Mouse (Mus musculus) ES-Bruce4 (cell line): ENCODE data around the gene Gm49325. TPM values are rescaled to one million over a fixed set of nuclear protein-coding genes. Genes with fewer than 3 reads are reported as not detected.
A peak's percentile ranks its signal among the peaks of the same experiment; 100 is the strongest.

Experiments
- H3K27ac ChIP-seq: 2 replicates; pipeline ENCODE4 v1.5.1; 2012; ENCODE audit warnings: low read length, inconsistent platforms; ENCODE audit not compliant: insufficient read depth
- H3K27me3 ChIP-seq: 2 replicates; pipeline ENCODE4 v1.6.1; 2012; ENCODE audit warnings: mild to moderate bottlenecking, low read length, inconsistent platforms; ENCODE audit not compliant: control insufficient read depth, poor library complexity, insufficient read depth, severe bottlenecking
- H3K36me3 ChIP-seq: 2 replicates; pipeline ENCODE4 v1.6.1; 2012; ENCODE audit warnings: inconsistent platforms, mild to moderate bottlenecking, low read length, moderate library complexity; ENCODE audit not compliant: control insufficient read depth, poor library complexity, insufficient read depth, severe bottlenecking
- H3K4me1 ChIP-seq: one replicate; pipeline ENCODE4 v1.8.1; 2011; ENCODE audit warnings: low read length; ENCODE audit not compliant: control insufficient read depth, insufficient read depth
- H3K4me3 ChIP-seq: 2 replicates; pipeline ENCODE4 v1.5.1; 2011; ENCODE audit warnings: low read depth, mild to moderate bottlenecking, low read length
- H3K9ac ChIP-seq: 2 replicates; pipeline ENCODE4 v1.6.1; 2012; ENCODE audit warnings: low read depth, mild to moderate bottlenecking, inconsistent platforms; ENCODE audit not compliant: poor library complexity, severe bottlenecking
- H3K9me3 ChIP-seq: replicated peaks from 2 replicates; pipeline ENCODE4 v1.6.1; 2012; ENCODE audit warnings: mild to moderate bottlenecking, low read length, inconsistent platforms; ENCODE audit not compliant: control insufficient read depth, poor library complexity, insufficient read depth, severe bottlenecking
- CTCF ChIP-seq: IDR thresholded peaks from one replicate; pipeline ENCODE4 v1.8.1; 2011; ENCODE audit warnings: low read depth, low read length
- EP300 ChIP-seq: IDR thresholded peaks from 2 replicates; pipeline ENCODE4 v1.6.1; 2011; ENCODE audit warnings: low read depth, low read length; ENCODE audit not compliant: insufficient read depth
- POLR2A ChIP-seq: IDR thresholded peaks from one replicate; pipeline ENCODE4 v1.8.1; 2011; ENCODE audit warnings: low read length; ENCODE audit not compliant: insufficient read depth
- polyA plus RNA-seq: library from polyadenylated mRNA; stranded (reverse); fragments of >200 nt; gene quantifications from 2 replicates; pipeline ENCODE4 v1.2.4, GENCODE M21; 2011; ENCODE audit warnings: low read depth; ENCODE audit not compliant: missing spikeins, insufficient read depth, insufficient read length

Gene Gm49325
- polyA plus RNA-seq, 1 experiment, result 50.7 TPM

DNA sequence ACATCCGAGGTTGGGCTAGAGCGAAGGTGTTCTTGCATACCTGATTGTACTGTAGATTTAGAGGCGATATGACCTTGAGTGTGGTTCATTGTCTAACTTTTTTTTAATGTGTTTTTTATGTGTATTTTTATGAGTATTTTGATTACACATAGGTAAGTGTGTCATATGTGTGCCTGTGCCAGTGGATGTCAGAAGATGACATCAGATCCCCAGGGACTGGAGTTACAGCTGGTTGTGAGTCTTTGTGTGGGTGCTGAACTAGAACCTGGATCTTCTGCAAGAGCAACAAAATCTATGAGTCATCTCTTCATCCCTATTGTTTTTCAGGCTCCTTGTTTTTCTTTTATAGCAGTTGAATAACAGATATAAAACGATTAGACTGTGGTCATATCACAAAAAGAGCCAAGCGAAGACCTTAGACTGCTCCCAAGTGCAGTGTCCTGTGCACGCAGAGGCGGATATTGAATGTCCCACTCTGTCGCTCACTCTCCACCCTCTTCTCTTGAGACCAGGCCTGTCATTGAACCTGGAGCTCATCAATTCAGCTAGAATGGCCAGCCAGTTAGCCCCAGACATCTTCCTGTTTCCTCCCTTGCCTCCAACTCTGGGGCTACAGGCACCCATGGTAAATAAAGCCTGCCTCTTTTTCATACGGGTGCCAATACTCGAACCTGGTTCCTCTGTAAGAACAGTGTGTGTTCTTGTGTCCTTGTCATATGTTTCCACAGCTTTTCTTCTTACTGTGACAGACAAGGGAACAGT is 17.8 kb downstream of the Gm49325 start:
- Histone ChIP-seq H3K9me3 (no peaks in the 10 kb centered on the region), H3K27ac (no peak overlapping the region), H3K4me3 (no peak overlapping the region), H3K36me3 (peaks cover 4% of the 10 kb centered on the region; the same call in 1 of the 2 replicates), H3K4me1 (peaks cover 2% of the 10 kb centered on the region), H3K27me3 (no peaks in the 10 kb centered on the region), H3K9ac (0 out of 2 replicates have a peak overlapping the region, but pooled peaks have one; percentile 98)
- TF ChIP-seq CTCF (no peak), EP300 (no peak), POLR2A (no peak)

DNA sequence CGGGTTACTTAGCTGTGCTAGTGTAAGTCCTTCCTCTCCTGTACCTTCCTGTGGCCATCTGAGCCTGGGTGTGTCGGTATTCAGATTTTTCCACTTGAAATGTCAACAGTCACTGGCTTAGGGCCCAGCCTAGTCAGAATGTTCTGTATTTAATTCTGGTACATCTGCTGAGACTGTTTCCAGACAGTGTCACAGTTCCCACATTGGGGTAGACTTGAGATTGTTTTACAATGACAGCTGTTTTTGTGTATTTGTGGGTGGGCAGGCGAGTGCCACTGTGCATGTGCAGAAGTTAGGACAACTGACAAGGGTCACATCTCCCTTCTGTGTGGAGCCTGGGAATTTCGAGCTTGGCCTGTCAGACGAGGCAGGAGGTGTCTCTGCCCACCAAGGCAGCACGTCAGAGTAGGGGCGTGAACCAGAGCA is 18.6 kb downstream of the Gm49325 start:
- Histone ChIP-seq H3K4me1 (peaks cover 2% of the 10 kb centered on the region), H3K9me3 (no peaks in the 10 kb centered on the region), H3K36me3 (peaks cover 4% of the 10 kb centered on the region; the same call in 1 of the 2 replicates), H3K27me3 (no peaks in the 10 kb centered on the region), H3K9ac (no peak overlapping the region), H3K4me3 (no peak overlapping the region), H3K27ac (no peak overlapping the region)
- TF ChIP-seq POLR2A (no peak), EP300 (no peak), CTCF (no peak)

DNA sequence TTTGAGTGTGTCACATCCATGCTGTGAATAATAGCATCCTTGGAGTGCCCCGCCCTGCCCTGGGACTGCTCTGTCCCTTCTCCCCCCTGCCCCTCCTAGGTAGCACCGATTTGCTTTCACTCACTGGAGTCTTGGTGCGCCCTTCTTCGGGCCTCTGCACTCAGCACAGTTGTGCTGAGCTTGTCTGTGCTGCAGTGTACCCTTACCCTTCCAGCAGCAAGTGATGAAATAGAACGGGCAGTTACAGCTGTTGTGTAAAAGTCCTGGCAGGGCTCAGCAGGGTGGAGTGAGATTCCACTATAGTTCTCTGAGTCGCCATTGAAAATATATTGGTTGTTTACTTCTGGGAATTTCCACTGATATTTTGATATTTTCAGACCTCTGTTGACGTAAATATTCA is 20.0 kb downstream of the Gm49325 start:
- H3K36me3 ChIP-seq, result peaks cover 4% of the 10 kb centered on the region; the same call in 1 of the 2 replicates
- no peak overlapping the region for H3K27ac ChIP-seq
- H3K27me3 ChIP-seq, result no peaks in the 10 kb centered on the region
- H3K9me3 ChIP-seq, result no peaks in the 10 kb centered on the region
- H3K4me3 ChIP-seq, result no peak overlapping the region
- no peak overlapping the region for H3K9ac ChIP-seq
- H3K4me1 ChIP-seq, result peaks cover 2% of the 10 kb centered on the region
- TF ChIP-seq CTCF, result no peak
- no peak for TF ChIP-seq POLR2A
- TF ChIP-seq EP300, result no peak

DNA sequence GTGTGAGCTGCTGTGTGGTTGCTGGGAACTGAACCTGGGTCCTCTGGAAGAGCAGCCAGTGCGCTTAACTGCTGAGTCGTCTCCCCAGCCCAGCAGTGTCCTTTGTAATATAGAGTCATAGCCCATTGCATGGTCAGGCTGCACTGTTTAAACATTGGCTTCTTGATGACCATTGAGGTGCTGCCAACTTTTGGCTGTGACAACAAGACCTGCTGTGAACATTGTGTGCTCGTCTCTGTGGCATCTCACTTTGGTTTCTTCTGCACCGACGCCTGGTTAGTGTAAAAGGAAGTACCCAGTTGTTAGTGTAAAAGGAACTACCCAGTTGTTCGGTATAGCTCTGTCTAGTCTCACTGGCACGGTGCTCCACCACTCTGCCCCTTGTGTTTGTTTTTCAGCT is 20.6 kb downstream of the Gm49325 start:
- H3K9ac ChIP-seq, result no peak overlapping the region
- no peaks in the 10 kb centered on the region for H3K27me3 ChIP-seq
- peaks cover 2% of the 10 kb centered on the region for H3K4me1 ChIP-seq
- H3K36me3 ChIP-seq, result peaks cover 6% of the 10 kb centered on the region
- no peak for TF ChIP-seq EP300
- no peak for TF ChIP-seq POLR2A
- no peak for TF ChIP-seq CTCF
- H3K27ac ChIP-seq, result no peak overlapping the region
- no peak overlapping the region for H3K4me3 ChIP-seq
- H3K9me3 ChIP-seq, result no peaks in the 10 kb centered on the region

DNA sequence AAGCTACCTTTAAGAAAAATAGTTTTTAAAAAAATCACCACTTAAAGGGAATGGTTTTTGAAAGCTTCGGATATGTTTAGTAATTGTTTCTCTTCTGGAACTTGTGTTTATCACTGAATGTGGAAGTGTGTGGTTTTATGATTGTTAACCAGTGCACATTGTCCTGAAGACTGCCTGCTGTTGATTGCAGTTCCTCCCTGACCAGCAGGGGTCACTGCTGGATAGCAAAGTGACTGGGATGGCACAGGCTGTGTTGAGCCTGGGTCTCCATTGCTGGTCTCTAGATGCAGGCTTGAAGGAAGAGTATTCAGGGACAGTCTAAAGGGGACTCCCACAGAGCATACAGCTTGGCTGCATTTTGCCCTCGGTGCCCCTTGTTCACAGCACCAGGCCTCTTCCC is 21.5 kb downstream of the Gm49325 start:
- Histone ChIP-seq H3K4me1 (peaks cover 2% of the 10 kb centered on the region), H3K27ac (no peak overlapping the region), H3K9me3 (no peaks in the 10 kb centered on the region), H3K4me3 (no peak overlapping the region), H3K27me3 (no peaks in the 10 kb centered on the region), H3K36me3 (peaks cover 8% of the 10 kb centered on the region), H3K9ac (no peak overlapping the region)
- TF ChIP-seq POLR2A, result no peak
- peak; percentile 99 for TF ChIP-seq CTCF

DNA sequence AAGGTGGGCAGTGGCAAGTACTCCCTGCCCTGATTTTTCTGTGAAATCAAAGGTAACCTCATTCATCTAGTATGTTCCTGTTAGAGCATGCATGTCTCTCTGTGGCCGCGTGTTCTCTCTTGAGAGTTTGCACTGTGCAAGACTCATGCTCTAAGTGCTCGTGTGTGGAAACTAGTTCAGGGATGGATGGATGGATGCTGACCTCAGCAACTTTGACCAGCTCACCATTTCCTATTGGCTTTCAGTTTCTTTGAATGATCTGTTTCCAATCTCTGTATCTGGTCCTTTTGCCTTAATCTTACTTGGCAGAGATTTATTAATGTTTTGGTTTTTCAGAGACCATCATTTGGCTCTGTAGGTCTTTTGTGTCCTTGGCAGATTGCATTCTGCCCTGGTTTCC is 23.2 kb downstream of the Gm49325 start:
- TF ChIP-seq CTCF (no peak), EP300 (no peak)
- H3K4me3 ChIP-seq, result no peak overlapping the region
- no peaks in the 10 kb centered on the region for H3K27me3 ChIP-seq
- no peak overlapping the region for H3K9ac ChIP-seq
- H3K36me3 ChIP-seq, result peaks cover 8% of the 10 kb centered on the region
- H3K9me3 ChIP-seq, result no peaks in the 10 kb centered on the region
- no peaks in the 10 kb centered on the region for H3K4me1 ChIP-seq
- H3K27ac ChIP-seq, result no peak overlapping the region
